Mouse (Mus musculus) bone marrow macrophage, adult 2 months (primary cell): ENCODE data around the gene Gba2. TPM values are rescaled to one million over a fixed set of nuclear protein-coding genes. Genes with fewer than 3 reads are reported as not detected.
A peak's percentile ranks its signal among the peaks of the same experiment; 100 is the strongest.

Source experiments
- H3K27ac ChIP-seq: 2 replicates; pipeline ENCODE4 v1.5.1; 2012; ENCODE audit warnings: low read depth, low read length; ENCODE audit not compliant: insufficient read depth
- H3K4me1 ChIP-seq: 2 replicates; pipeline ENCODE4 v1.6.1; 2012; ENCODE audit warnings: low read length; ENCODE audit not compliant: control insufficient read depth, insufficient read depth
- H3K4me3 ChIP-seq: 2 replicates; pipeline ENCODE4 v1.5.1; 2012; ENCODE audit warnings: mild to moderate bottlenecking, low read length, moderate library complexity; ENCODE audit not compliant: insufficient read depth
- CTCF ChIP-seq: IDR thresholded peaks from 2 replicates; pipeline ENCODE4 v1.5.1; 2012; ENCODE audit warnings: low read depth, mild to moderate bottlenecking, low read length, moderate library complexity
- POLR2A ChIP-seq: IDR thresholded peaks from 2 replicates; pipeline ENCODE4 v1.6.1; 2012; ENCODE audit warnings: mild to moderate bottlenecking, low read depth, low read length, borderline replicate concordance
- polyA plus RNA-seq: library from polyadenylated mRNA; stranded (reverse); fragments of >200 nt; gene quantifications from 2 replicates; pipeline ENCODE4 v1.2.4, GENCODE M21; 2012; ENCODE audit not compliant: missing spikeins, insufficient read depth, insufficient read length

Gba2 gene
- polyA plus RNA-seq, 1 experiment, result 9.6 TPM

DNA sequence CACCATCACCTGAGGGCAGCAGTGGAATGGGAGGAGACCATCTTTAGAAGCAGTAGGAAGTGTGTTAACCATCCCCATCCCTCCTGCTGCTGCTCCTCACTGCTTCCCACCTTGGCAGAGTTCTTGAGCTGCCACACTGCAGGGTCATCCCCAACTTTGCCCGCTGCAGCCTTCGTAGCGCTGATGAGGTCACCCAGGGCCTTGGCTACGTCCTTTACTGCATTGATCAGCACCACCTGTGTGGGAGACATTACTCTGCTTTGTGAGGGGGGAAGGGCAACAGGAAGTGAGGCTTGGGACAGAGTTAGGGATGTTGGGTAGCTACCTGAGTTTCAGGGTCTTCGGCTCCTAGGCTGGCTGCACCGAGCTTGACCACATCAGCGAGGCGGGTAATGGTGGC is 43.0 kb downstream of the Gba2 start:
- Histone ChIP-seq H3K27ac (no peak overlapping the region), H3K4me3 (no peak overlapping the region), H3K4me1 (no peaks in the 10 kb centered on the region)
- TF ChIP-seq POLR2A (no peak), CTCF (no peak)

- Histone ChIP-seq H3K4me3 (no peak overlapping the region), H3K4me1 (no peaks in the 10 kb centered on the region), H3K27ac (no peak overlapping the region)
- TF ChIP-seq POLR2A (no peak), CTCF (no peak)
Measured at GRCm38 (mm10) chr4:43533270-43533669, 45.4 kb downstream of the Gba2 start.

- Histone ChIP-seq H3K27ac (no peak overlapping the region), H3K4me1 (no peaks in the 10 kb centered on the region), H3K4me3 (no peak overlapping the region)
- no peak for TF ChIP-seq POLR2A
- TF ChIP-seq CTCF, result 0 out of 2 replicates have a peak, but pooled peaks have one; percentile 19
Measured at GRCm38 (mm10) chr4:43530581-43530980, 48.1 kb downstream of the Gba2 start.

DNA sequence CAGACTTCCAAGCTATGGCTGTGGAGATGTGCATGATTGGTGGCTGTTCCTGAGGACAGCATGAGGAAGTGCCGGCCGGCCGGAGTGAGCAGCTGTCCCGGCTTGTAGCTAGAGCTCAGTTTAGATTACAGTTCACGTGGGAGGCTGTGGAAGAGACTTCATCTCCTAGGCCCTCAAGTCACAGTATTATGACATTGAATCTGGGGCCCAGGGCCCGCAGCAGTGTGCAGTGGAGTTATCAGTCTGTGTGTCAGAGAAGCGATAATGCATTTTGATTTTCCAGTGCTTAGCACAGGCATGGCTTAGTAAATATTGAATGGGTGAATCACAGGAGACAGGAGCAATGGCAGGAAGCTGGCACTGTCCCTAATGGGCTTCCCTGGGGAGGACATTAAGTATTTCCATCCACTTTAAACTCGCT is 48.6 kb downstream of the Gba2 start:
- no peak for TF ChIP-seq CTCF
- no peak for TF ChIP-seq POLR2A
- Histone ChIP-seq H3K27ac (no peak overlapping the region), H3K4me1 (no peaks in the 10 kb centered on the region), H3K4me3 (no peak overlapping the region)

DNA sequence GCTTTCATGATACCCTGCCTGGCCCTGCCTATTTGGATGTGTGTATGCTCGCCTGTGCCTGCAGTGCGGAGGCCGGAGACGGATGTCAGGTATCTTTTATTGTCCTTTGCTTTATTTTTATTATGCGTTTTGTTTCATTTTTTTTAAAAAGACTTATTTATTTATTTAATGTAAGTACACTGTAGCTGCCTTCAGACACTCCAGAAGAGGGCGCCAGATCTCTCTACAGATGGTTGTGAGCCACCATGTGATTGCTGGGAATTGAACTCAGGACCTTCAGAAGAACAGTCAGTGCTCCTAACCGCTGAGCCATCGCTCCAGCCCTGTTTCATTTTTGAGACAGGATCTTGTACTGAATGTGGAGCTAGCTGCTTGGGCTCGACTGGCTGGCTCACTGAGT is 50.2 kb downstream of the Gba2 start:
- Histone ChIP-seq H3K4me1 (0 out of 2 replicates have a peak, but pooled peaks cover 2% of the 10 kb centered on the region), H3K4me3 (no peak overlapping the region), H3K27ac (no peak overlapping the region)
- TF ChIP-seq CTCF (no peak), POLR2A (no peak)

- Histone ChIP-seq H3K27ac (no peak overlapping the region), H3K4me1 (0 out of 2 replicates have a peak, but pooled peaks cover 2% of the 10 kb centered on the region), H3K4me3 (no peak overlapping the region)
- TF ChIP-seq CTCF (peak; percentile 38; the same call in 1 of the 2 replicates), POLR2A (no peak)
Measured at GRCm38 (mm10) chr4:43527880-43528279, 50.8 kb downstream of the Gba2 start.

DNA sequence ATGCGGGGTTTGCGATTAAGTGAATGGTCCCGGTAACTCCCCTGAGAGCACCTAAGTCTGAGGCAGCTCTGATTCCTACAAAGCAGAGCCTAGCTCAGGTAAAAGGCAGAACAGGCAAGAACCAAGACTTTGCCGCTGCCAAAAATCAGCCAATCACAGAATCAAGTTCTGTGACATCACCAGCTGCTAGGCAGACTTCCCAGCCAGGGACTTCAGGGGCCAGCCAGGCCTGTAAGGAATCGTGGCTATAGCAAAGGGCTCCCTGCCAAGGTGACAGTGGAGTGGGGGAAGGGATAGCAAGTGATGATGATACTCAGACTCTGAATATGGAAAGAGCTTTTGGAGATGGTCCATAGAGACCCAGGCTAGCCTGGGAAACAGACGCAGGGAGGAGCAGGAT is 58.7 kb downstream of the Gba2 start:
- no peak overlapping the region for H3K4me3 ChIP-seq
- no peak overlapping the region for H3K27ac ChIP-seq
- no peak for TF ChIP-seq POLR2A
- no peak for TF ChIP-seq CTCF
- 0 out of 2 replicates have a peak, but pooled peaks cover 2% of the 10 kb centered on the region for H3K4me1 ChIP-seq

- Histone ChIP-seq H3K4me3 (no peak overlapping the region), H3K4me1 (0 out of 2 replicates have a peak, but pooled peaks cover 2% of the 10 kb centered on the region), H3K27ac (no peak overlapping the region)
- TF ChIP-seq CTCF (no peak), POLR2A (no peak)
Measured at GRCm38 (mm10) chr4:43519551-43519950, 59.1 kb downstream of the Gba2 start.

Other genes starting within 250 kb of the Gba2 start
- 40.0 and 44.3 TPM in 2 replicates for gene Rusc2, start 196.9 kb downstream of the Gba2 start, polyA plus RNA-seq
- not detected in 2 replicates for gene Fam166b, start 149.7 kb downstream of the Gba2 start, polyA plus RNA-seq
- 47.2 and 51.5 TPM in 2 replicates for gene Tesk1, start 136.9 kb downstream of the Gba2 start, polyA plus RNA-seq
- gene Cd72, start 124.2 kb downstream of the Gba2 start, polyA plus RNA-seq, result 854 and 867 TPM in 2 replicates
- not detected in 2 replicates for gene Sit1, start 95.1 kb downstream of the Gba2 start, polyA plus RNA-seq
- 33.0 and 39.4 TPM in 2 replicates for gene Ccdc107, start 86.0 kb downstream of the Gba2 start, polyA plus RNA-seq
- 32.5 and 39.2 TPM in 2 replicates for gene Arhgef39, start 79.2 kb downstream of the Gba2 start, polyA plus RNA-seq
- gene Car9, start 71.9 kb downstream of the Gba2 start, polyA plus RNA-seq, result 5.7 and 6.0 TPM in 2 replicates
- gene Tpm2, start 55.1 kb downstream of the Gba2 start, polyA plus RNA-seq, result 7.0 and 8.9 TPM in 2 replicates
- gene Creb3, start 16.5 kb downstream of the Gba2 start, polyA plus RNA-seq, result 50.7 and 54.0 TPM in 2 replicates
- gene Tln1, start 16.2 kb downstream of the Gba2 start, polyA plus RNA-seq, result 168 and 219 TPM in 2 replicates
- 15.8 and 17.3 TPM in 2 replicates for gene Rgp1, start 158 bp downstream of the Gba2 start, polyA plus RNA-seq
- not detected in 2 replicates for gene Msmp, start 5.6 kb upstream of the Gba2 start, polyA plus RNA-seq
- 0.44 TPM in 1 of 2 replicates, not detected in the other for gene Npr2, start 53.1 kb upstream of the Gba2 start, polyA plus RNA-seq
- not detected in 2 replicates for gene Spag8, start 74.7 kb upstream of the Gba2 start, polyA plus RNA-seq
- 32.7 and 33.1 TPM in 2 replicates for gene Hint2, start 77.6 kb upstream of the Gba2 start, polyA plus RNA-seq
- gene Tmem8b, start 90.1 kb upstream of the Gba2 start, polyA plus RNA-seq, result 1.9 and 2.4 TPM in 2 replicates
- 0.15 and 0.21 TPM in 2 replicates for gene Fam221b, start 90.3 kb upstream of the Gba2 start, polyA plus RNA-seq
- gene Olfr70, start 121.9 kb upstream of the Gba2 start, polyA plus RNA-seq, result not detected in 2 replicates
- not detected in 2 replicates for gene Olfr71, start 131.4 kb upstream of the Gba2 start, polyA plus RNA-seq
- gene Hrct1, start 148.3 kb upstream of the Gba2 start, polyA plus RNA-seq, result not detected in 2 replicates
- gene Spaar, start 151.2 kb upstream of the Gba2 start, polyA plus RNA-seq, result not detected in 2 replicates
- not detected in 2 replicates for gene Olfr159, start 192.1 kb upstream of the Gba2 start, polyA plus RNA-seq
- gene Olfr156, start 245.0 kb upstream of the Gba2 start, polyA plus RNA-seq, result not detected in 2 replicates